Mouse (Mus musculus) midbrain, postnatal 0 days (tissue): ENCODE measurements around the gene Kcna3. TPM values are rescaled to one million over a fixed set of nuclear protein-coding genes. Genes with fewer than 3 reads are reported as not detected.

ENCODE experiments used
- ATAC-seq: fragments of 200-750 bp; cut with Nextera tagmentation; 2 replicates; pipeline ENCODE4 v1.8.0; 2017; ENCODE audit warnings: moderate number of reproducible peaks, mild to moderate bottlenecking, moderate TSS enrichment, moderate library complexity; ENCODE audit not compliant: low FRiP score
- DNase-seq: peaks from one replicate; pipeline ENCODE4 v3.0.0-alpha.2; 2015; ENCODE audit warnings: low spot score
- H3K27ac ChIP-seq: fragments of 300-500 bp; sonication (generic); 2 replicates; pipeline ENCODE4 v1.5.1; 2014; ENCODE audit warnings: low read depth, mild to moderate bottlenecking, low read length, mixed read lengths
- H3K27me3 ChIP-seq: fragments of 300-500 bp; sonication (generic); 2 replicates; pipeline ENCODE4 v1.6.1; 2014; ENCODE audit warnings: low read length, control low read depth, mixed read lengths; ENCODE audit not compliant: insufficient read depth
- H3K36me3 ChIP-seq: fragments of 300-500 bp; sonication (generic); 2 replicates; pipeline ENCODE4 v1.6.1; 2014; ENCODE audit warnings: low read length, control low read depth, mixed read lengths; ENCODE audit not compliant: insufficient read depth
- H3K4me1 ChIP-seq: fragments of 300-500 bp; sonication (generic); 2 replicates; pipeline ENCODE4 v1.6.1; 2014; ENCODE audit warnings: mild to moderate bottlenecking, control low read depth, antibody characterized with exemption, low read length, mixed read lengths; ENCODE audit not compliant: insufficient read depth
- H3K4me2 ChIP-seq: fragments of 300-500 bp; sonication (generic); 2 replicates; pipeline ENCODE4 v1.6.1; 2014; ENCODE audit warnings: low read depth, mild to moderate bottlenecking, low read length, mixed read lengths; ENCODE audit not compliant: poor library complexity, severe bottlenecking
- H3K4me3 ChIP-seq: fragments of 300-500 bp; sonication (generic); 2 replicates; pipeline ENCODE4 v1.5.1; 2014; ENCODE audit warnings: low read depth, mild to moderate bottlenecking, low read length, moderate library complexity
- H3K9ac ChIP-seq: fragments of 300-500 bp; sonication (generic); replicated peaks from 2 replicates; pipeline ENCODE4 v1.6.1; 2014; ENCODE audit warnings: mild to moderate bottlenecking, low read length, moderate library complexity, mixed read lengths; ENCODE audit not compliant: poor library complexity, severe bottlenecking
- H3K9me3 ChIP-seq: fragments of 300-500 bp; sonication (generic); 2 replicates; pipeline ENCODE4 v1.6.1; 2016; ENCODE audit warnings: low read length, control low read depth
- CTCF ChIP-seq: IDR thresholded peaks from 2 replicates; pipeline ENCODE4 v1.5.1; 2016; ENCODE audit warnings: antibody characterized with exemption, mild to moderate bottlenecking
- WGBS: fragments of 180-500 bp; shearing (Covaris S2); extraction: QIAGEN DNeasy Blood & Tissue Kit; methylation state at CpG from one replicate; pipeline ENCODE4 v1.1.7; 2014; 5-methylcytosine and 5-hydroxymethylcytosine counted together
- polyA plus RNA-seq: library from polyadenylated mRNA; unstranded; fragments of >200 nt; fragmentation: Nextera tagmentation; extraction: Ambion mirVana; gene quantifications from 2 replicates; pipeline ENCODE4 v1.2.1, GENCODE M21; 2015
- total RNA-seq: library from RNA; depleted of rRNA; stranded (reverse); fragments of >200 nt; gene quantifications from 2 replicates; pipeline ENCODE4 v1.2.3, GENCODE M21; 2014

Kcna3 gene
- total and polyA plus RNA-seq, 2 experiments from 2014 or later = 16.0 to 74.0 TPM

GRCm38 (mm10) chr3:107067245-107067644, 31.3 kb downstream of the Kcna3 start:
- H3K9ac ChIP-seq = no peak overlapping the region
- peak overlapping the region; percentile 82; the same call in 1 of the 2 replicates for H3K27ac ChIP-seq
- 77% methylated on average over 6 of the region's 6 CpGs for WGBS

DNA sequence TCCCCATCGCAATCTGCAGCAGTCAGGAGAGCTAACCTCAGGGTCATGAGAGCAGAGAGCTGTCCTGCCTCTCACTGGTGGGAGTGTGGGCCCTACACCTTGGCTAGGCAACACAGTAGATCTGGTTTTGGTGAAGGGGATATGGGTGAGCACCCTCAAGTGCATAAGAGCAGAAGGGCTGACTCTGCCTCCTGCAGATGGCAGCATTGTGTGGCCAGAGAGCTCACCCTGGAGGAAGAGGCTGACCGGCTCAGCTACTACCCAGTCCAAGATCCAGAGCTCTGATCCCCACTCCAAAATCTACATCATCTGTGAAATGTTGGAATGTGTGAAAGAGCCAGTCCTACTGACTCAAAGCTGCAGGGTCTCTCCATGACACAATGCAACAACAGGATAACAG, 37.9 kb downstream of the Kcna3 start:
- no peak overlapping the region for H3K9ac ChIP-seq
- no peaks in the 10 kb centered on the region for H3K36me3 ChIP-seq
- no peaks in the 10 kb centered on the region for H3K27me3 ChIP-seq
- no peak overlapping the region for H3K4me3 ChIP-seq
- DNase-seq (no peak), ATAC-seq (no peak)
- no peak overlapping the region for H3K27ac ChIP-seq
- no peaks in the 10 kb centered on the region for H3K9me3 ChIP-seq
- TF ChIP-seq CTCF = no peak
- 75% methylated on average over 2 of the region's 2 CpGs for WGBS
- H3K4me1 ChIP-seq = no peaks in the 10 kb centered on the region
- H3K4me2 ChIP-seq = no peak overlapping the region

More at GRCm38 (mm10) chr3:107067245-107067644, 31.3 kb downstream of the Kcna3 start:
- TF ChIP-seq CTCF = no peak
- no peak for DNase-seq
- Histone ChIP-seq H3K36me3 (no peaks in the 10 kb centered on the region), H3K4me1 (peaks cover 10% of the 10 kb centered on the region; the same call in 1 of the 2 replicates), H3K4me3 (no peak overlapping the region), H3K4me2 (no peak overlapping the region), H3K27me3 (no peaks in the 10 kb centered on the region), H3K9me3 (no peaks in the 10 kb centered on the region)
- no peak for ATAC-seq

DNA sequence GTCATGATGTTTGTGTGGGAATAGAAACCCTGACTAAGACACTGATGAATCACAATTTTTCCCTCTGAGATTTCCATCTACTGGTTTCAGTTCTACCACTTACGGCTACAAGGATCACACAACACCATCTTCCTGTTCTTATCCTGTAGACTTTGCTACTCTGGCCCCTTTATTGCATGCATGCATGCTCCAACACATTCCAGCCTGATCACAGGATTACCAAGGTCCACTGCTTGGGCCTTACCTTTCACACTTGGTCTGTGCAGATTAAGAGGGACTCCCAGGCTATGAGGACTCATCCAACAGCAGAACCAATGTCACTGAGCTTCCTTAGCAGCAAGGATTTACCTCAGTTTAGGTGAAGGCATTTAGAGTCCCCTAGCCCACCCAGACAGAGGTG, 39.7 kb downstream of the Kcna3 start:
- H3K4me3 ChIP-seq = no peak overlapping the region
- no peak overlapping the region for H3K9ac ChIP-seq
- no peak for DNase-seq
- no peak for TF ChIP-seq CTCF
- no peak overlapping the region for H3K4me2 ChIP-seq
- no peaks in the 10 kb centered on the region for H3K9me3 ChIP-seq
- no peaks in the 10 kb centered on the region for H3K27me3 ChIP-seq
- no peaks in the 10 kb centered on the region for H3K36me3 ChIP-seq
- no peak for ATAC-seq
- 92% methylated on average over 1 of the region's 1 CpGs for WGBS
- H3K27ac ChIP-seq = no peak overlapping the region
- no peaks in the 10 kb centered on the region for H3K4me1 ChIP-seq

GRCm38 (mm10) chr3:107076658-107077057, 40.7 kb downstream of the Kcna3 start:
- 92% methylated on average over 3 of the region's 3 CpGs for WGBS
- no peaks in the 10 kb centered on the region for H3K9me3 ChIP-seq
- DNase-seq (no peak), ATAC-seq (no peak)
- no peaks in the 10 kb centered on the region for H3K36me3 ChIP-seq
- no peak overlapping the region for H3K27ac ChIP-seq
- no peak overlapping the region for H3K9ac ChIP-seq
- no peak overlapping the region for H3K4me2 ChIP-seq
- H3K4me3 ChIP-seq = no peak overlapping the region
- no peak for TF ChIP-seq CTCF
- H3K27me3 ChIP-seq = no peaks in the 10 kb centered on the region
- no peaks in the 10 kb centered on the region for H3K4me1 ChIP-seq

DNA sequence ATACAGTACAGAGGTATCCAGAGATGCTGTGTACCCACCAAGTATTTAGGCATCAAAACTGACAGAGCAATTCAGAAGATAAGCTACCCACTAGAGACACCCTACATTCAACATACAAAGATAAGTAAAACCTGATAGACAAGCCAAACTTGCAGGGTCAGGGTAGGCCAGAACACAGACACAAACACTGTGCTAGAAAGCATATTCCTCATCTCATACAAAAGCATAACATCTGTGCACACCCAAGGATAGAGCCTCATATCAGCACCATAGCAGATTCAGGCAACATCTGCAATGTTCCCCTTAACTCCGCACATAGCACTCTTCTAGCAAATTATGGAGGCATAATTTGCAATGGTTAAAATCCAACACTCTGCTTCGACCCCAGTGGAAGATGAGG, 41.1 kb downstream of the Kcna3 start:
- Histone ChIP-seq H3K36me3 (no peaks in the 10 kb centered on the region), H3K9me3 (no peaks in the 10 kb centered on the region), H3K4me3 (no peak overlapping the region), H3K27ac (no peak overlapping the region), H3K4me2 (no peak overlapping the region), H3K27me3 (no peaks in the 10 kb centered on the region), H3K9ac (no peak overlapping the region), H3K4me1 (no peaks in the 10 kb centered on the region)
- ATAC-seq = no peak
- no peak for TF ChIP-seq CTCF
- DNase-seq = no peak
- WGBS = 83% methylated on average over 2 of the region's 2 CpGs

GRCm38 (mm10) chr3:107080803-107081202, 44.8 kb downstream of the Kcna3 start:
- H3K27me3 ChIP-seq = no peaks in the 10 kb centered on the region
- no peak overlapping the region for H3K4me2 ChIP-seq
- no peaks in the 10 kb centered on the region for H3K4me1 ChIP-seq
- TF ChIP-seq CTCF = no peak
- H3K9me3 ChIP-seq = no peaks in the 10 kb centered on the region
- H3K4me3 ChIP-seq = no peak overlapping the region
- WGBS = 77% methylated on average over 3 of the region's 3 CpGs
- H3K27ac ChIP-seq = no peak overlapping the region
- DNase-seq (no peak), ATAC-seq (no peak)
- no peaks in the 10 kb centered on the region for H3K36me3 ChIP-seq
- H3K9ac ChIP-seq = no peak overlapping the region
